Mouse (Mus musculus): ENCODE data around the gene Ccdc137.
A peak's percentile ranks its signal among the peaks of the same experiment; 100 is the strongest.

Gene Ccdc137

GRCm38 (mm10) chr11:120501018-120501417, 43.1 kb downstream of the Ccdc137 start:
- no peak for DNase-seq

GRCm38 (mm10) chr11:120501701-120502100, 43.8 kb downstream of the Ccdc137 start:
- no peak for DNase-seq

- no peak for DNase-seq
Observed at GRCm38 (mm10) chr11:120505661-120506060, 47.7 kb downstream of the Ccdc137 start.

- peak; percentile 63 for DNase-seq
Observed at GRCm38 (mm10) chr11:120506899-120507298, 49.0 kb downstream of the Ccdc137 start.

- no peak for DNase-seq
Observed at GRCm38 (mm10) chr11:120507611-120508289, 49.8 kb downstream of the Ccdc137 start.

GRCm38 (mm10) chr11:120508290-120508870, 50.5 kb downstream of the Ccdc137 start:
- no peak for DNase-seq

- no peak for DNase-seq
Observed at GRCm38 (mm10) chr11:120509940-120510339, 52.0 kb downstream of the Ccdc137 start.

- no peak for DNase-seq
Observed at GRCm38 (mm10) chr11:120510375-120511030, 52.6 kb downstream of the Ccdc137 start.

- DNase-seq = no peak
Observed at GRCm38 (mm10) chr11:120512790-120513453, 55.0 kb downstream of the Ccdc137 start.
